Mouse (Mus musculus) heart, postnatal 0 days (tissue): ENCODE results near the gene Supt3.

ENCODE experiments used
- CTCF ChIP-seq: IDR thresholded peaks from 2 replicates; pipeline ENCODE4 v1.5.1; 2016; ENCODE audit warnings: antibody characterized with exemption, control low read depth, low read depth
- EP300 ChIP-seq: IDR thresholded peaks from 2 replicates; pipeline ENCODE4 v1.6.1; 2016; ENCODE audit warnings: antibody characterized with exemption, low read depth

GRCm38 (mm10) chr17:44973489-44973888, 196.5 kb downstream of the Supt3 start:
- TF ChIP-seq CTCF (no peak), EP300 (no peak)
